Mouse (Mus musculus) liver, embryonic 15.5 days (tissue): Measurements from ENCODE around the gene Col24a1. TPM values are rescaled to one million over a fixed set of nuclear protein-coding genes. Genes with fewer than 3 reads are reported as not detected.

Experiments
- ATAC-seq: fragments of 200-750 bp; cut with Nextera tagmentation; 2 replicates; pipeline ENCODE4 v1.8.0; 2017; ENCODE audit warnings: moderate number of reproducible peaks, mild to moderate bottlenecking, moderate library complexity; ENCODE audit not compliant: insufficient read depth
- H3K27ac ChIP-seq: fragments of 300-500 bp; sonication (generic); replicated peaks from 2 replicates; pipeline ENCODE4 v1.5.1; 2015; ENCODE audit warnings: mild to moderate bottlenecking, inconsistent platforms
- H3K27me3 ChIP-seq: fragments of 300-500 bp; sonication (generic); 2 replicates; pipeline ENCODE4 v1.6.1; 2015; ENCODE audit warnings: mild to moderate bottlenecking, inconsistent platforms
- H3K36me3 ChIP-seq: fragments of 300-500 bp; sonication (generic); replicated peaks from 2 replicates; pipeline ENCODE4 v1.6.1; 2015; ENCODE audit warnings: moderate library complexity, mild to moderate bottlenecking, inconsistent platforms
- H3K4me1 ChIP-seq: fragments of 300-500 bp; sonication (generic); replicated peaks from 2 replicates; pipeline ENCODE4 v1.6.1; 2015; ENCODE audit warnings: inconsistent platforms
- H3K4me2 ChIP-seq: fragments of 300-500 bp; sonication (generic); 2 replicates; pipeline ENCODE4 v1.6.1; 2015; ENCODE audit warnings: moderate library complexity, mild to moderate bottlenecking, inconsistent platforms
- H3K4me3 ChIP-seq: fragments of 300-500 bp; sonication (generic); replicated peaks from 2 replicates; pipeline ENCODE4 v1.5.1; 2015; ENCODE audit warnings: mild to moderate bottlenecking, inconsistent platforms
- H3K9ac ChIP-seq: fragments of 300-500 bp; sonication (generic); 2 replicates; pipeline ENCODE4 v1.6.1; 2015; ENCODE audit warnings: moderate library complexity, mild to moderate bottlenecking, inconsistent platforms
- H3K9me3 ChIP-seq: fragments of 300-500 bp; sonication (generic); replicated peaks from 2 replicates; pipeline ENCODE4 v1.6.1; 2016; ENCODE audit warnings: inconsistent platforms
- WGBS: fragments of 180-500 bp; shearing (Covaris S2); methylation state at CpG from one replicate; pipeline ENCODE4 v1.1.7; 2015; ENCODE audit warnings: mixed read lengths; ENCODE audit not compliant: insufficient replicate concordance; 5-methylcytosine and 5-hydroxymethylcytosine counted together
- polyA plus RNA-seq: library from polyadenylated mRNA; unstranded; fragments of >200 nt; fragmentation: Nextera tagmentation; extraction: Ambion mirVana; gene quantifications from 2 replicates; pipeline ENCODE4 v1.2.1, GENCODE M21; 2015

Col24a1 gene
- polyA plus RNA-seq, 1 experiment from 2014 or later, result 0.21 TPM

GRCm38 (mm10) chr3:145600801-145601200 is 308.5 kb downstream of the Col24a1 start:
- ATAC-seq, result no peak
- H3K4me3 ChIP-seq, result no peak overlapping the region
- H3K27ac ChIP-seq, result no peak overlapping the region
- no peaks in the 10 kb centered on the region for H3K27me3 ChIP-seq
- H3K36me3 ChIP-seq, result peaks cover 54% of the 10 kb centered on the region
- no peaks in the 10 kb centered on the region for H3K9me3 ChIP-seq
- H3K9ac ChIP-seq, result no peak overlapping the region
- H3K4me2 ChIP-seq, result no peak overlapping the region
- WGBS, result 51% methylated on average over 6 of the region's 6 CpGs
- H3K4me1 ChIP-seq, result 0 out of 2 replicates have a peak, but pooled peaks cover 9% of the 10 kb centered on the region

GRCm38 (mm10) chr3:145601345-145601744 is 309.1 kb downstream of the Col24a1 start:
- H3K4me2 ChIP-seq, result no peak overlapping the region
- H3K4me1 ChIP-seq, result 0 out of 2 replicates have a peak, but pooled peaks cover 9% of the 10 kb centered on the region
- H3K27ac ChIP-seq, result no peak overlapping the region
- no peak overlapping the region for H3K9ac ChIP-seq
- 70% methylated on average over 6 of the region's 6 CpGs for WGBS
- no peak for ATAC-seq
- H3K27me3 ChIP-seq, result no peaks in the 10 kb centered on the region
- no peaks in the 10 kb centered on the region for H3K9me3 ChIP-seq
- no peak overlapping the region for H3K4me3 ChIP-seq
- peaks cover 52% of the 10 kb centered on the region for H3K36me3 ChIP-seq

Other genes with a start within 250 kb of the Col24a1 start
- not detected in 2 replicates for gene Clca2, start 193.0 kb upstream of the Col24a1 start, polyA plus RNA-seq
- 4.5 and 5.3 TPM in 2 replicates for gene Odf2l, start 173.9 kb upstream of the Col24a1 start, polyA plus RNA-seq